Mouse (Mus musculus): ENCODE measurements around the gene Tpst2.
"Not testable (repeated sequence)": the region's sequence is repeated elsewhere in the genome, so short reads cannot be mapped to it uniquely, and the experiment has no call there.

Gene Tpst2

DNA sequence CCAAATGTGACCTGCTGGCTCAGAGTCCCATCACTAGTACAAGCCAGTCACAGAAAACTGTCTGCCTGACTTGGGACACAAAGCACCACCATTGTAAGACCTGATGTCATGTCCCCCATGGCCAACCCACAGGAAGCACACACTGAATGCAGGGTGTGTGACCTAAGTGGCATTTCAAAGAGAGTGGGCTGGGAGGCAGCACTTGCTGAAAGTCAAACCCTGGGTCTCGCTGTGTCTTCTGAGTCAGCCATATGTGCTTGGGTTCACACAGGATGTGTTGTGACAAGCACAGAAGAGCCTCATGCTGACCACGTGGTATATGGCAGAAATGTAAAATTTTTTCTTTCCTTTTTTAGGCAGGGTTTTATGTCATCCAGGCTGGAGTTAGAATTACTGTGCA, 20.8 kb downstream of the Tpst2 start:
- DNase-seq (ENCODE audit: low spot score) = no peak

GRCm38 (mm10) chr5:112298226-112298988, 21.9 kb downstream of the Tpst2 start:
- DNase-seq (ENCODE audit: low spot score) = peak; percentile 54

DNA sequence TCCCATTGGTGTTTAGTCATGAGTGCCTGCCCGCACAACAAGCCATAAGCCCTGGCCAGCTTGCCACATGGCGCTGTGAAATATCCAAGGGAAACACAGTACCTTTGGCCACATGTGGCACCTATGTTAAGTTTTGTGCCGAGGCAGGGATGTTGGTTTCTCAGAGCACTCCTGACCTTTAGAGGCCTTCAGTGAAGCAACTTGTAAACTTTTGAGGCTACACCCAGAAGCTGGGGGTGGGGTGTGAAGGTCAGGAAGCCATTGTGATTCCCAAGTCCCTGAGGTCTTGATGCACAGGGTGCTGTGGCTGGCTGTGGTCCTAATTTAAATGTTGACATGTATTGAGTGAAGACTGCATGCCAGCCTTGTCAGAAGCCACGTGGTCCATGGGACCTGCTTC, 22.9 kb downstream of the Tpst2 start:
- no peak for DNase-seq (ENCODE audit: low spot score)

DNA sequence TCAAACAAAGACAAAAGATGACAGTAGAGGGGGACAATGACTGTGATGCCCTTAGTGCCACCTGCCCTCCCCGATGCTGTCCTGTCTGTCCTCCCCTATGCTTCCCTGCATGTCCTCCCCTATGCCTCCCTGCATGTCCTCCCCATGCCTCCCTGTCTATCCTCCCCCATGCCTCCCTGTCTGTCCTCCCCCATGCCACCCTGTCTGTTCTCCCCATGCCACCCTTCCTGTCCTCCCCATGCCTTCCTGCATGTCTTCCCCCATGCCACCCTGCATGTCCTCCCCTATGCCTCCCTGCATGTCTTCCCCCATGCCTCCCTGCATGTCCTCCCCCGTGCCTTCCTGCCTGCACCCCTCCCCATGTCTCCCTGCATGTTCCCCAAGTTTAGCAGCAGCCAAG, 23.6 kb downstream of the Tpst2 start:
- DNase-seq (ENCODE audit: low spot score) = no peak

GRCm38 (mm10) chr5:112300721-112301308, 24.3 kb downstream of the Tpst2 start:
- DNase-seq (ENCODE audit: low spot score) = no peak

DNA sequence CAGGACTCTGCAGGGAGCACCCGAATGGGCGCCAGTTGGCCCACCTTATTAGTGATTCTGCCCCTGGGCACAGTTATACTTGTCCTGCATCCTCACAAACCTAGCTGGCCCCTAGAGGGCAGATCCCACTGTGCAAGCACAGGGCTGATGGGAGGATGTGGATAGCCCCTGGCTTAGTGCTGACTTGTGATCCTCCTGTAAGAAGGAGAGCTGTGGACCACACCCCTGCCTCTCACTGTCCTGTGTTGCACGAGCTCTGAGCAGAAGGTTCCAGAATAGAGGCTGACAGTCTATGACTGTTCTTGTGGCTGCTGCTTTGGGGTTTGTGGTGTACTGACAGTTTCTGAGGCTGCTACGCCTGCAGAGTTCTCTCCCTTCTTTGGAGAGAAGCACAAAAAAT, 25.2 kb downstream of the Tpst2 start:
- no peak for DNase-seq (ENCODE audit: low spot score)

DNA sequence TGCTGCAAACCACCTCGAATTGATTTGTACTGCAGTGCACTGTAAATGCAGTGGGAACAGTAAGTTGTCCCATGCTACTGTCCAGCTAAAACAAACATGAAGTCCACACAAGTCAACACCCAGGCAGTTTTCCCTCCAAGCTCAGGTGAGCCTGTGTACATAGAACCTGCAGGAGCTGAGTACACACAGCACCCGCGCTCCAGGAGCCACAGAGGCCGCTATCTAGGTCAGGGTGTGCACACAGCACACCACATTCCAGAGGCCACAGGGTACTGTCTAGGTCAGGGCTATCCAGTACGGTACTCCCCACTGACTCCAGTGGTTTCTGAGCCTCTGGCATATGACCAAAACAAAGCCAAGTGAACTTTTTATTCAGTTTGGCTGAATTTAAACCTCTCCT, 25.8 kb downstream of the Tpst2 start:
- DNase-seq (ENCODE audit: low spot score) = no peak

GRCm38 (mm10) chr5:112305842-112306241, 29.4 kb downstream of the Tpst2 start:
- no peak for DNase-seq (ENCODE audit: low spot score)

- DNase-seq (ENCODE audit: low spot score) = no peak
Observed at GRCm38 (mm10) chr5:112313222-112313885, 36.9 kb downstream of the Tpst2 start.

DNA sequence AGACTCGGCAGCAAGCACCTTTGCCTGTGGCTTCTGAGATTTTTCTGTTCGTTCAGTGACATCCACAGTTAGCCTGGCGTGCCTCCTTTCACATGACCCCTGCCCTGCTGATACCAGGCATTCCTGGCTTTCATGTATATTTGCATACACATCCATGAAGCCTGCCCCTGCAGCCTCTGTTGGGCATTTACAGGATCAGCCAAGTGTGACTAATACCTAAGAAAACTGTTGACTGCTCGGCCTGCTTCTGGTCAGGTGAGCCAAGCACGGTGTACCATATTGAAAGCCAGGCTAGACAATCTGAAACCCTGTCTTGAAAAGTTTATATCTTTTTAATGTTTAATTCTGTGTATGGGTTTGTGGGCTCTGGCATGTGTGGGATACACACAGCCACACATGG, 40.0 kb downstream of the Tpst2 start:
- DNase-seq (ENCODE audit: low spot score) = no peak

DNA sequence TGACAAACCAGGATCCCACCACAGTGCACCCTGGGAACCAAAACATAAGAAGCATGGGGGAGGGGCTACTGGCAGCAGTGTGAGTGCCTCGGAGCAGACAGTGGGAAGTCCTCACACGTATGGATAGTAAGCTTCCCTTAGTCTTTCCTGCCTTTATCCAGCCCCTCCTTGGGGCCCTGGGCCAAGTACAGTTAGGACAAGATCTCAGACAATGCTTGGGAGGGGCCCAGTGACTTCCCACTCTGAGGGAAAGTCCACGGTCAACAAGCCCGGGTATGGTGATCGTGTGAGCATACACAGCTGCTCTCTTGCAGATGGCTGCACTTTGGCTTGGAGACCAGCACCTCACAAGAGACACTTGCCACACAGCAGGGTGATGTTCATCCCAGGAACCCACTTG, 40.8 kb downstream of the Tpst2 start:
- no peak for DNase-seq (ENCODE audit: low spot score)

GRCm38 (mm10) chr5:112319343-112319742, 42.9 kb downstream of the Tpst2 start:
- DNase-seq (ENCODE audit: low spot score) = not testable (repeated sequence)

- DNase-seq (ENCODE audit: low spot score) = no peak
Observed at GRCm38 (mm10) chr5:112320379-112320778, 43.9 kb downstream of the Tpst2 start.

DNA sequence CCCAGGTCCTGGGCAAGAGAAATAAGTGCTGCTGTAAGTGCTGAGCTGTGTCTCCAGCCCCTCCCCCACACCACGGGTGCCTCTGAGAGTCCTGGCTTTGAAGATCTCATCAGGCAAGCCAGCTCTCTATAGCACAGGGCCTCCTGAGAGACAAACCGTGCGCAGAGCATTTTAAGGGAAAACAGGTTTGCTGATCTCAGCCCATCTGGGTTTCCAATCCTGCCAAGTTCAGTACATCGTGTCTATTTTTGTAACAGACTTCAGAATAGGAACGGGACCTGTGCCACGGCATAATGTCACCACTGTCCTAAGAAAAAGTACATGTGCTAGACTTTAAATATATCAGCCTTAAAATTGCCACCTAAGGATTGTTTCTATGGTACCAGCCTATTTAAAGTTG, 44.4 kb downstream of the Tpst2 start:
- DNase-seq (ENCODE audit: low spot score) = no peak

DNA sequence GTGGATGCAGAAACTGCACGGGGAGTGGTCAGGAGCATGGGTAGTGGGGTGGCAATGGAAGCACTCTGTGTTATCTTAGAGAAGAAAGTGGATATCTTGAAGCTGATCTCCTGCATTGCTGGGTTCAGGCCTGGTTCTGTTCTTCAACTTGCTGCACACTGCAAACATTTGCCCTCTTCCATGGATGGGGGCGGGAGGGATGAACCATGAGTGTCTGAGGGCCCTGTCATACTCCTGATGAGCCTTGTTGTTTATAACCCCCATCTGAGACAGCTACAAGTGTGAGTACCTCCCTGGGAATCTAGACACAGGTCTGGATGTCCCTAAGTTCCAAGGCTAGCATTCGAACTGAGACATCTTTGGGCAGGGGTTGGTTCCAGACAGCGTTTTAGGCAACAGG, 44.9 kb downstream of the Tpst2 start:
- DNase-seq (ENCODE audit: low spot score) = no peak

DNA sequence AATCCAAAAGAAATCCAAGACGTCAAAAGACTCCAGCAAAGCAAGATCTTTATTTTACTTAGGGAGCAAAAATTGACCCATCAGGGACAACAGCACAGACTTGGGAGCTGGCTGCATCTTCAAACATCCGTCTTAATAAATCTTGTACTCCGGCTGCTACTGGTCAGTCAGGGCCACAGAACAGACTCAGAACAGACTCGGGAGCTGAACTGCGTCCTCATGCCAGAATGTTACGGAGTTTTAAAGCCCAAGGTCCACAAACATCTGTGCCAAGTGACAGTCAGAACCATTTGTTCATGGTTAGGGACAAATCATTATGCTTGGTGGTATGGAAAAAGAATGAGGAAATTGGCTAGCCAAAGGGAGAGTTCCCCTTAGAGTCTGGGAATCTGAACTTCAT, 46.8 kb downstream of the Tpst2 start:
- no peak for DNase-seq (ENCODE audit: low spot score)

DNA sequence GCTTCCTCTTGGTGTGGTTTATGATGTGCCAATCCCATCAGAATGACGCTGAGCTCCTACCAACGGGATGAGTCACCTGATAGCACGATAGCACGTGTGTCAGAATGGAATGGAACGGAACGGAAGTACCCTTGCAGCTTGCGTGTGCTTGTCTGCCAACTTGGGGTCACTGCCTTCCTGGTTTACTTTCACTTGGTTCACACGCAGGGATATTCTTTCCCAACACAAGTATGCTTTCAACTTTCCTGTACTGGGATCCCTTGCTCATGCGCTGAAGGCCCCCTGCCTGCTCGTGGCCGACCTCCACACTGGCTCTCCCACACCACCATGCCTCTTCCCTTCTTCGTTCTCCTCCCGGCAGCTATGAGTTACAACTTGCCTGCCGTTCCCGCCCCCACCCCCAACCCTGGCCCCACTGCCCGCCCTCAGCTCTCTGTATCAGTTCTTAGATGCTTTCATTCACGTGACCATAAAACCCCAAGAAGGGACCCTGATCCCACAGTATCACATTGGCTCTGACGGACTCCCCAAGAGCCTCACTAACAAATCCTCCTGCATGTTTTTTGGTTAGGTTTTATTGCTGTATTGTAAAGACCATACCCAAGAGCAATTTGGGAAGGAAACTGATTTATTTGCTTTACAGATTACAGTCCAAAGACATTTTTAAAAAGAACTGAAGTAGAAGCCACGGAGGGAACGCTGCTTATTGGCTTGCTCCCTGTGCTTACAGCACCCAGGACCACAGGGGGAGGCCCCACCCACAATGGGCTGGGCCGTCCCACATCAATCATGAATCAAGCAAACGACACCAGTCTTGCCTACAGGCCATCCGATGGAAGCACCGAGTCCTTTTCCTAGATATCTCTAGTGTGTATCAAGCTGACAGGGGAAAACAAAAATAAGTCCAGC, 48.4 kb downstream of the Tpst2 start:
- DNase-seq (ENCODE audit: low spot score) = no peak

DNA sequence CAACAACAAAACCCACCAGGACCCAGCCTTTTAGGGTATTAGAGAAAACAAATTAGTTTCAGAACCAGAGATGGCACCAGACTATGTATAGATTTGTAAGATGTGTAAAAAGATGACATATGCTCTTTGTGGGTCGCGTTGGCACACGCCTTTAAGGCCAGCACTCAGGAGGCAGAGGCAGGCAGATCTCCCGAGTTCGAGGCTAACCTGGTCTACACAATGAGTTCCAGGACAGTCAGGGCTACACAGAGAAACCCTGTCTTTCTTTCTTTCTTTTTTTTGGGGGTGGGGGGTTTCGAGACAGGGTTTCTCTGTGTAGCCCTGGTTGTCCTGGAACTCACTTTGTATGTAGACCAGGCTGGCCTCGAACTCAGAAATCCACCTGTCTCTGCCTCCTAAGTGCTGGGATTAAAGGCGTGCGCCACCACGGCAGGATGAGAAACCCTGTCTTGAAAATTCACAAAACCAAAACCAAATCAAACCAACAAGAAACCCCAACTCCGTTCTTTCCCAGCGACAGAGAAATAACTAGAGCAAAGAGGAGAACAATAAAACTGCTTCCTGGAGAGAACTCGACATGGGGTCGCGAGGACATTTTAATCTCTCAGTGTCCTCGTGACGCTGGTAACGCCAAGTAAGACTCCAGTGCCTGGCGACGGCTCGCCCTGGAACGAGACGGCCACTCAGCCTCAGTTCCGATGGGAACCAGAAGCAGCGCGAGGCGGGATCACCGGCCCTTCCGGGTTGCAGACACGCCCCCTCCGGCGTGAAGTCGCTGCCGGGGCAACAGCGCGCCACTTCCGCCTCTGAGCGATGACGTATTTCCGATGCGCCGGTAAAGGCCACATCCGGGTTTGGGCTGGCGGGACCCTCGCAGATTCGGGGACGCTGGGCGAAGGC, 49.3 kb downstream of the Tpst2 start, which contains the start of gene Tfip11:
Tfip11 (plus strand) TSS at position 813 of the 900 bp plus-strand sequence.
- DNase-seq (ENCODE audit: low spot score) = peak; percentile 95

DNA sequence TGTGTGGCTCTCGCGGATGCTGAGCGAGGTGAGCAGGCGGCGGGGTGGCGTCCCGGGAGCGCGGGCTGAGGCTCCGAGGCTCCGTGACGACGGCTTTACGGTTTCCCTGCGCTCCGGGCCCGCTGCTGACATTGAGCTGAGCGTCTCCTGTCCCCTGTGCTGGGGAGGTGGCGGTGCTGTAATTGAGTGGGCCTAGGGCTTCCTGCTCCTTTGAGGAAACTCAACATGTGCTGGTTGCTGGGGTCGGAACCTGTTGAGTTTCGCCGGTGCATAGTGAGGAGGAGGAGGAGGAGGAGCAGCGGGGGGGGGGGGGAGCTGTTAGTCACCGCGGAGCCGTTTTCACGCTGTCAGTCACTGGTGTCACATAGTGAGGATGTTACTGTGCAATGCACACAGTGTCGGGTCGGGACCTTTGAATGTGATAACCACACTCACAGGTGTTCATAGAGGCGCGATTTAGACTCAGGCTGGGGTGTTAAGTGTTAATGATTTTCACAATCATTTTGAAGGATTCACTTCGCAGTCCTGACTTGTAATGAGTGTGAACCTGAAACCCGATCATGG, 50.0 kb downstream of the Tpst2 start:
- DNase-seq (ENCODE audit: low spot score) = no peak

GRCm38 (mm10) chr5:112327854-112328253, 51.4 kb downstream of the Tpst2 start:
- DNase-seq (ENCODE audit: low spot score) = no peak

Data from ovary, postnatal 36 days (tissue).